Mouse (Mus musculus) cerebellum, adult 2 months (tissue): ENCODE measurements around the gene Rps15. TPM values are rescaled to one million over a fixed set of nuclear protein-coding genes. Genes with fewer than 3 reads are reported as not detected.
A peak's percentile ranks its signal among the peaks of the same experiment; 100 is the strongest.

Experiments
- DNase-seq, 2 experiments: peaks; one replicate each; pipeline ENCODE4 v3.0.0; 2021
- H3K27ac ChIP-seq: fragments of 200-500 bp; 2 replicates; pipeline ENCODE4 v1.5.1; 2012; ENCODE audit warnings: low read length, control low read depth, inconsistent platforms; ENCODE audit not compliant: insufficient read depth
- H3K27me3 ChIP-seq: fragments of 200-500 bp; 2 replicates; pipeline ENCODE4 v1.6.1; 2012; ENCODE audit warnings: inconsistent platforms, mild to moderate bottlenecking, low read length, moderate library complexity; ENCODE audit not compliant: control insufficient read depth, insufficient read depth
- H3K4me1 ChIP-seq: fragments of 200-500 bp; 2 replicates; pipeline ENCODE4 v1.6.1; 2011; ENCODE audit warnings: low read length; ENCODE audit not compliant: control insufficient read depth, insufficient read depth
- H3K4me3 ChIP-seq: fragments of 200-500 bp; replicated peaks from 2 replicates; pipeline ENCODE3; 2011; ENCODE audit warnings: mild to moderate bottlenecking, low read depth, low read length, control low read depth; ENCODE audit not compliant: insufficient read depth
- CTCF ChIP-seq: fragments of 200-500 bp; IDR thresholded peaks from 2 replicates; pipeline ENCODE4 v1.5.1; 2011; ENCODE audit warnings: low read depth, mild to moderate bottlenecking, control low read depth, low read length, moderate library complexity, borderline replicate concordance; ENCODE audit not compliant: insufficient read depth
- POLR2A ChIP-seq: fragments of 200-500 bp; IDR thresholded peaks from 2 replicates; pipeline ENCODE4 v1.6.1; 2011; ENCODE audit warnings: low read length, control low read depth, borderline replicate concordance; ENCODE audit not compliant: insufficient read depth
- WGBS: fragments of 180-500 bp; shearing (Covaris S2); methylation state at CpG from one replicate; pipeline ENCODE4 v1.1.7; 2018; 5-methylcytosine and 5-hydroxymethylcytosine counted together
- polyA plus RNA-seq: library from polyadenylated mRNA; depleted of rRNA; stranded (reverse); fragments of >200 nt; gene quantifications from 2 replicates; pipeline ENCODE4 v1.2.3, GENCODE M21; 2012

Gene Rps15
- polyA plus RNA-seq, 1 experiment, result 1,454 TPM

DNA sequence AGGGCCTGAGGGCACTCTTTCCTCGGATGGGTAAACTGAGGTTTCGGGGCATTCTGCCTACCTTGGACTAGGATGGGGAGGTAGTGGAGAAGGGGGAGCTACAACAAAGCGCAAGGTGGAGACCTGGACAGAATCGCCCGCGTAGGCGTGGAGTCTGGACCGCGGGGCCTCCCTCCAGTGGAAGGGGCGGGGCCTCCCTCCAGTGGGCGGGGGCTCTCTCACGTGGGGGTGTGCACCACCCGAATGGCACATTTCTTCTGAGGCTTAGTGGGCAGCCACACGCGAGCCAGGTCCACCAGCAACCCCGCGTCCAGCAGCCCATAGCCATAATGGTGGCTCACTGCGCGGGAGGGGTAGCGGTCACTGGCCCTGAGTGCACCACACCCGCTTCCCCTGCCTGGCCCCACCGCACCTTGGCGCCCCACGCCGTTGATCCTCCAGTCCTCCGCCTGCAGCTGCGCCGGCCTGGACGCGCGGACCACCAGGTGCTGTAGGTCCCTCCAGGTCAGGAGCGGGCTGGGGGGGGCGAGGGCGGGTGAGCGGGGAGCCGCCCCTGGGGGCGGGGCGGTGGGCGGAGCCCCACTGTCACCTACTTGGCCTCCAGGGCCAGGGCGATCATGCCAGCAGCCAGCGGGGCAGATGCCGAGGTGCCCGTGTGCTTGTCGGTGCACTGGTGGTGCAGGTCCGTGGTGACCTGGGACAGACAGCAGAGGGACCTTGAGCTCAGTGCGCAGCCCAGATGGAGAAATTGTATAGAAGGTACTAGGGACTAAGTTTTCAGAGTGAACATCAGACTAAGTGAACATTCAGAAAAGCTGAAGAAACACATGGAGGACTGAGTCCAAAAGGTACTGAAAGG lies 31.2 kb downstream of the Rps15 start:
- Histone ChIP-seq H3K4me3 (peak overlapping the region; percentile 74), H3K4me1 (peaks cover 8% of the 10 kb centered on the region), H3K27ac (peak overlapping the region; percentile 34; the same call in 1 of the 2 replicates), H3K27me3 (no peaks in the 10 kb centered on the region)
- WGBS, result 2% methylated on average over 46 of the region's 46 CpGs
- DNase-seq, result peak; percentile 71 to 74
- TF ChIP-seq POLR2A, result 0 out of 2 replicates have a peak, but pooled peaks have one; percentile 27
- TF ChIP-seq CTCF, result no peak

DNA sequence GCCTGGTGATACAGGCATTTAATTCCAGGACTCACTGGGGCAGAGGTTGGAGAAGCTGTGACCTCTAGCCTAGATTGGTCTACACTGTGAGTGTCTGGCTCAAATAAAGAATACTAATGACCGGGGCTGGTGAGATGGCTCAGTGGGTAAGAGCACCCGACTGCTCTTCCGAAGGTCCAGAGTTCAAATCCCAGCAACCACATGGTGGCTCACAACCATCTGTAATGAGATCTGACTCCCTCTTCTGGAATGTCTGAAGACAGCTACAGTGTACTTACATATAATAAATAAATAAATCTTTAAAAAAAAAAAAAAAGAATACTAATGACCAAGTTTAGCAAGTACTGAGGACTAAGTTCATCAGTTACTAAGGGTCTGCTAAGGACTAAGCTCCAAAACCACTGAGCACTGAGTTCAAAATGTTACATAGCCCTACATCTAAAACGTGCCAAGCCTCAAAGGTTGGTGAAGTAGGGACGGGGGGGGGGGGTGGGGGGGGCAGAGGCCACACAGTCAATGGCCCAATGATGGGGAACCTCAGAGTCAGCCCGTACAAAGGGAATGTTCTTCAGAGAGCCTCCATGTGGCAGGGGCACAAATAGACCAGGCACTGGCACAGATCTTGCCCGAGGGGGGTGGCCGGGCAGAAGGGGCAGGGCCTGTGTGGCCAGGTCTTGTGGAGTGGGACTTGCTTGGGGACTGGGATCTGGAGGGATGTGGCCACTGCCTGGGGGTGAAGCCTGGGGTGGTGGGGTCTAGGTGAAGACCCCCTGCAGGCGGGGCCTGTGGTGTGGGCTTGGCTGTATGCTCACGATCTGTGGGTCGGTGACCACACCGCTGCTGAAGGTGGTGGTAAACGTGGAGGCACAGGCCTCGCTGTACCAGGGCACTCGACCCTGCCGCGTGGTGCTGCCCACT lies 32.1 kb downstream of the Rps15 start:
- Histone ChIP-seq H3K27me3 (no peaks in the 10 kb centered on the region), H3K4me3 (peak overlapping the region; percentile 74), H3K4me1 (peaks cover 8% of the 10 kb centered on the region), H3K27ac (no peak overlapping the region)
- DNase-seq, result no peak
- TF ChIP-seq POLR2A (no peak), CTCF (no peak)
- 67% methylated on average over 17 of the region's 17 CpGs for WGBS

GRCm38 (mm10) chr10:80325045-80325444 lies 32.8 kb downstream of the Rps15 start:
- H3K27ac ChIP-seq, result no peak overlapping the region
- no peak overlapping the region for H3K4me3 ChIP-seq
- TF ChIP-seq POLR2A (no peak), CTCF (no peak)
- H3K4me1 ChIP-seq, result peaks cover 5% of the 10 kb centered on the region
- WGBS, result 81% methylated on average over 21 of the region's 21 CpGs
- no peaks in the 10 kb centered on the region for H3K27me3 ChIP-seq
- no peak for DNase-seq

DNA sequence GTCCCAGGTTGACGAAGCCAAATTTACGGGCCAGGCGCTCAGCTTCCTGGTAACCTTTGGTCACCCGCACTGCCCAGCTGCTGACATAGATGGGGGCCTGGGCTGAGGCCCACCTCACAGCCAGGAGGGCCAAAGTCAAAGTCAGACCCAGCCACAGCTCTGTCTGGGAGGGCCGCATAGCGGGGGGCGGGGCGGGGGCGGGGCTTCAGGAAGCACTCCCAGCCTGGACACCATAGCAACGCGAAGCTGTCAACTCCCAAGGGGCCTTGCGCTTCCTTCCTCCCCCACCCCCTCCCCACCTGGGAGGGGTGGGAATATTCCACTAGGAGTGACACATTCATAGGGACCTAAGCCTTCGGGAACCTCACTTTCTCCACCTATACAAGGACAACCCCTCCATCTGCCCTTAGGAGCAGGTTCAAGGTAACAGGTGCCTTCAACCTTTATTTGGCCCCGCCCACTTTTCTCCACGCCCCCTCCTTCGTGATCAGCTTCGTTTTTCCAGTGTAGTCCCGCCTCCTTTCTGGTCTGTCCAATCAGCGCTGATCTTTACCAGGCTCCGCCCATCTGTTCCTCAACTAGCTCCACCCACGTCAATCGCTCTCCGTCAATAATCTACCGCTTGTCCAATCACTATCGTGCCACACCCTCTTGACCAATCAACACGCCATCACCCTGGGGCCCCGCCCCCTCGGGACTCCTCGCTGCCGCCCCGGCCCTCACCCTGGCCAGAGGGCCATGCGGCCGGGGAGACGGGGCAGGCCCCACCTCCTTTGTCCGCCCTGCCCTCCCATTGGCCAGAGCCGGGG lies 37.2 kb downstream of the Rps15 start, which contains the start of the genes Pcsk4 and Reep6:
Gene Pcsk4, minus strand, starts transcription at position 226 of the 809 bp plus-strand sequence.
Gene Reep6, plus strand, starts transcription at position 681 of the 809 bp plus-strand sequence.
- H3K4me3 ChIP-seq, result peak within 1 kb of the TSS; percentile 64
- H3K27me3 ChIP-seq, result no peaks in the 10 kb centered on the region
- TF ChIP-seq POLR2A, result no peak
- no peak for TF ChIP-seq CTCF
- WGBS, result 5% methylated on average over 36 of the region's 36 CpGs
- DNase-seq, result peak; percentile 91 to 96
- H3K4me1 ChIP-seq, result peaks cover 29% of the 10 kb centered on the region
- no peak within 1 kb of the TSS for H3K27ac ChIP-seq

DNA sequence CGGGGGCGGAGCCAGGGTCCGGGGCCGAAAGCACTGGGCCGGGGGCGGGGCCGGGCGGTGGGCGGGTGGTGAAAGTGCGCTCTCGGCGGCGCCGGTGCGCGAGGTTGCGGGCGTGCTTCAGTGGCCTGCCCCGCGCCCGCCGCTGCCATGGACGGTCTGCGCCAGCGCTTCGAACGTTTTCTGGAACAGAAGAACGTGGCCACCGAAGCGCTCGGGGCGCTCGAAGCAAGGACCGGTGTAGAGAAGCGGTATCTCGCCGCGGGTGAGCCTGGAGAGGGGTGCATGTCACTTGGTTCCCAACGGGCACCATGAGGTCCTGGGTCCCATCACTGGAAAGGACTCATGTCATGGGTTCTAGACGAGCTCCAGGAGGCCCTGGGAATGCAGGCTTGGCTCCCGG lies 37.8 kb downstream of the Rps15 start:
- 2% methylated on average over 41 of the region's 41 CpGs for WGBS

GRCm38 (mm10) chr10:80330888-80331287 lies 38.6 kb downstream of the Rps15 start:
- TF ChIP-seq CTCF, result no peak
- no peak for TF ChIP-seq POLR2A
- Histone ChIP-seq H3K4me1 (peaks cover 29% of the 10 kb centered on the region), H3K27ac (no peak overlapping the region), H3K4me3 (no peak overlapping the region), H3K27me3 (no peaks in the 10 kb centered on the region)
- 75% methylated on average over 2 of the region's 2 CpGs for WGBS
- DNase-seq, result no peak

More for the DNA sequence above, 37.8 kb downstream of the Rps15 start:
- Histone ChIP-seq H3K27me3 (no peaks in the 10 kb centered on the region), H3K4me3 (peak overlapping the region; percentile 64), H3K4me1 (peaks cover 29% of the 10 kb centered on the region), H3K27ac (no peak overlapping the region)
- no peak for DNase-seq
- TF ChIP-seq POLR2A (no peak), CTCF (no peak)
